Mouse (Mus musculus) heart, embryonic 16.5 days (tissue): ENCODE measurements around the gene 1700019D03Rik. TPM values are rescaled to one million over a fixed set of nuclear protein-coding genes. Genes with fewer than 3 reads are reported as not detected.

Source experiments
- polyA plus RNA-seq: library from polyadenylated mRNA; unstranded; fragments of >200 nt; fragmentation: Nextera tagmentation; extraction: Ambion mirVana; gene quantifications from 2 replicates; pipeline ENCODE4 v1.2.1, GENCODE M21; 2015

Gene 1700019D03Rik
- polyA plus RNA-seq, 1 experiment from 2014 or later, result 1.7 TPM

Other genes with a start within 250 kb of the 1700019D03Rik start
- gene Inpp1, start 202.5 kb downstream of the 1700019D03Rik start, polyA plus RNA-seq, result 17.5 and 18.6 TPM in 2 replicates
- 34.8 and 35.5 TPM in 2 replicates for gene Hibch, start 175.2 kb downstream of the 1700019D03Rik start, polyA plus RNA-seq
- gene Mstn, start 41.5 kb upstream of the 1700019D03Rik start, polyA plus RNA-seq, result 1.4 and 1.5 TPM in 2 replicates
- gene 1700019A02Rik, start 167.5 kb upstream of the 1700019D03Rik start, polyA plus RNA-seq, result not detected in 2 replicates